Mouse (Mus musculus) ES-CJ7 (cell line): ENCODE measurements around the gene Olfr417.
"Not testable (repeated sequence)": the region's sequence is repeated elsewhere in the genome, so short reads cannot be mapped to it uniquely, and the experiment has no call there.

Source experiments
- DNase-seq: peaks from one replicate; pipeline ENCODE4 v3.0.0; 2011; ENCODE audit warnings: low read depth, low spot score

The Olfr417 gene

DNA sequence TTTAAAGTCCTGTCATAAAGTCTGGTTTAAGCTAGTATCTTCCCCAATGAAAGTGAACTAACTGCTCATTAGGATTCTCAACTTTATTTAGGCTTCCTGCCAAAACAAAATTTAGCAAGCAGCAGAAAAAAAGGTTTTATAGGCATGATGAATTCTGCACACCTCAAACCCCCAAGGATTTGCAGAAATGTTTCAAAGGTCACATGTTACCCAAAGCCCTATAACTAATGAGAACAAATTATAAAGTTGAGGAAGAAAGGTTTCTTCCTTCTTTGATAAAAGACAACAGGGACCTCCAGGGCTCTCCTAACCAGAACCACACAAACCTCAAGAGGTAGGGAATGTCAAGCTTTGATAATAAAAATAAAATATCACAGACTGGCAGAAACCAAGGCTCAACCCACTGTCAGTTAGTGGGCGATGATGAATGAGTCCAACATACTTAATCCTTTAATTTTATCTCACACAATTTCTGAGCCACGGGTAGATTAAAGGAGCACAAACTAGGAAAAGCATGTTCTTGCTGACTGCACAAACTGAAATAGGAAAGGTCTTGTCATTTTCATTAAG is at the start of gene Olfr417:
Olfr417 (plus strand) TSS at position 241 of the 570 bp plus-strand sequence.
- no peak for DNase-seq

DNA sequence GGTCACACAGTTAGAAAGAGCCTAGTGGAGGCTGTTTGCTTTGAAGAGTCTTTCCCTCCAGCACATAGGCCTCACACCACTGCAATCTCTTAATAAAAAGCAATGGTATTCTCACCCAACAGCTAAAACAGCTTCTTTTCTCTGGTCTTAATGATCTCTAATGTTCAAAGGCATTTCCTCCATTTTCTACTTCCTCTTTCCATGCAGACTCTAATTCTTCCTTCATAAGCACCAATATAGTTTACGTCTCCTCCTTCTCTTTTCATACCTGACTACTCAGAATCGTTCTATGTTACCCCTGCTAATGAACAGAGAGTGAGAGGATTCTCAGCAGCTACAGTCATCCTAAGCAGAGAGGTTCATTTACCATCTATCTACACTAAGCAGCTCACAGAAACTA is 47.6 kb upstream of the Olfr417 start:
- no peak for DNase-seq

DNA sequence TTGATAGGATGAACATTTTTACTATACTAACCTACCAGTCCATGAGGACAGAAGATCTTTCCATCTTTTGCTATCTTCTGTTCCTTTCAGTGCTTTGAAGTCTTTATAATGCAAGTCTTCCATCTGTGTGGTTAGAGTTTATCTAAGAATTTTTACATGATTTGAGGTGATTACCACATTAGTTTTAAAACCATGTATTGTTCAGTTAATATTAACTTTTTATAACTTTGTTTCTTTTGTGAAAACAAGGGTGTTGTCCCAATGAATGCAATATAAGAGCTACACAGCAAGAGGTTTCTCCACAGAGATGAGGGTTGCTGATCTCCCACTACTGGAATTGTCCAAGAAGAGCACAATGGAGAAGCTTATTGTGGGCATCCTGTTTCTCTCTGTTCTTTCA is 34.7 kb upstream of the Olfr417 start, which contains the start of gene Mptx1:
Mptx1 (plus strand) TSS at position 301 of the 400 bp plus-strand sequence.
- DNase-seq, result no peak

DNA sequence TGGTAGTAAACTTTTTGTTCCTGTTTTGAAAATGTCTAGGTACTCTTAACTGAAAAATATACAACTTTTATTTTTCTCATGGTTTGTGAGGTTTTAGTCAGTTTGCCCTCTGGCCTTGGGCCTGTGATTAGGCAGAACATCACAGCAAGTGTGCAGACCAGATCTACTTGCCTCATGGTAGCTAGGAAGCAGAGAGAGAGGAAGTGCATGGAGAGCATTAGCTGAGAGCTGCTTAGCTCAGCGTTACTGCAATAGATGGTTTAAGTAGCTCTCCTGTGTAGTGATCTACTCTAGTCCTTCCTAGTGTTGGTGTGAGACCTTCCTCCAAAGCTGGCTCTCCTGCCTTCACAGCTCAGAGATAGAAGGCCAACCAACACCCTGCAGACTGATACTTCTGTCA is 11.3 kb upstream of the Olfr417 start:
- DNase-seq, result not testable (repeated sequence)

DNA sequence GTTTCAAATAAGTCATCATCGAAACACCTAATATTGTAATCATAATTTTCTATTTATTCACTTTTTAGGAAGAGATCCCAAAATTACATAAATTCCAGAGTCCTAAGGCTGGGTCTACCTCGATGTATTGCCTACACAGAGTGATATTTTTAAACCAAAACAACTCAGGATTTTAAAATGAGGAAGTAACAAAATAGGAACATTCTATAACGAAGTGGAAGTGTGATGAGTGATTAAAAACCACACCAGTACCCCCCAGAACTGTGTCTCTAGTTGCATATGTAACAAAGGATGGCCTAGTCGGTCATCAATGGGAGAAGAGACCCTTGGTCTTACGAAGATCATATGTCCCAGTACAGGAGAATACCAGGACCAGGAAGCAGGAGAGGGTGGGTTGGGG is 10.3 kb upstream of the Olfr417 start:
- no peak for DNase-seq

DNA sequence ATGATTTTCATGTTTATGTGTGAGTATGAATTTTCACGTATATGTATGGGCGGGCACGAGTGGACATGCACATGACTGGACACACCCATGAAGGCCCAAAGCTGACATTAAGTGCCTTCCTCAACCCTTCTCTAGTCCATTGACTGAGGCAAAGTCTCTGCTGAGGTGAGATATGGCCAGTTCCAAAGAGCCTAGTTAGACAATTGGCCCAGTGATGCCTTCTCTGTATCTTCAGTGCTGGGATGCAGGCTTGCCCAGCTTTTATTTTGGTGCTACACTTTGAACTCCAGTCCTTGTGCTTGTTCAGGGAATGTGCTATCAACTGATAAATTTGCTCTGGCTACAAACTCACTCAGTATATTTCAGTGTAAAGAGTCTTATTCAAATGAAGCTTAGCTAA is 8.9 kb downstream of the Olfr417 start:
- DNase-seq, result no peak

DNA sequence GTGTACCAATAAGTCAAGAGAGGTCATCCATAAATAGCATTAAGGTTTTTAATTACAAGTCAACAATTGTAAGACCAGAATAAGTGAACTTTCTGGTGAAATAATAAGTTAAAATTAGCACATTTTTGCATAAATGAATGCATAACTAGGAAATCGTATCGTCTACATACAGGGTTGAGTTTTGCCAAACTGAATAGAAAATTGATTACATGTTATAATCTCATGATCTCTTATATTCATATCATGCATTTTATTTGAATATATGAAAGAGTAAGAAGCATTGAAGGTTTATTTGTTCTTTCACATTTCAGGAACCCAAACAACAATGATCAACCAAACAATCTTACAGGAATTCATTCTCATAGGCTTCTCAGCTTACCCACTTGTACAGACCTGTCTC is 25.8 kb downstream of the Olfr417 start, which contains the start of gene Olfr248:
Olfr248 (plus strand) TSS at position 301 of the 400 bp plus-strand sequence.
- no peak for DNase-seq

DNA sequence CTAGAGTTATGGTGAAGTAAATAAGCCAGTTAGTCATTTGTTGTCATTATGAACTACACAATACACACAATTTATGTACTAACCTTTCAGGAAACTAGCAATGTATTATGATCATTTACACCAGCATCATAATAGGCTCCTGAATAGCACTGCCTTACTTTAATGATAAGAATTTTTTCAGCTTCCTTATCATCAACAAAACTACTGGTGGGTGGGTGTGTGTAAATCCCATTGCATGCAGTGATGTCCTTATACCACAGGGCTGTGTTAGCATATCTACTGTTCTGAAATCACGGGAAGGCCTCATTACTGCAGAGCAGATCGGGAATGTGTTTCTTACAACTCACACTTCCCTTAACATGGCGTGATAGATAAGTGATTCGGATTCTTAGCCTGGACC is 58.0 kb downstream of the Olfr417 start:
- DNase-seq, result no peak

DNA sequence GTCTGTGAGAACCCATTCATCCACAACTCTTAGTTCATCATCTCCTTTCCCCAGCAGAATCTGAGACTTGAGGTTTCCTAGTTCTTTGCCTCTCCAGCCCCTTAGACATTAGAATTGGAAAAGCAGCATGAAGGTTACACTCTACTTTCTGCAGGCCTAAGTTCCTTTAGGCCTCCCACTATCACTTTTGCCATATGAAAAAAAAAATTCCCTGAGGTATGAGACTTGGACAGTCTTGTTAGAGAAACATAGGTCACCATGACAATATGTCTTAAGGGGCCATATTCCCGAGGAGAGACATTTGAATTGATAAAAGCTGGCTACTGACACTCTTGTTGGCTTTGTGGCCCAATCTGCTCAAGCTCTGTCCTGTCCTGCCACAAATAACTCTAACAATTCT is 58.8 kb downstream of the Olfr417 start, which contains the start of gene Olfr414:
Olfr414 (plus strand) TSS at position 301 of the 400 bp plus-strand sequence.
- DNase-seq, result no peak
